Mouse (Mus musculus): ENCODE data around the gene Pdx1. TPM values are rescaled to one million over a fixed set of nuclear protein-coding genes. Genes with fewer than 3 reads are reported as not detected.

Gene Pdx1
- polyA plus RNA-seq, 1 experiment from 2014 or later: 0.25 TPM

DNA sequence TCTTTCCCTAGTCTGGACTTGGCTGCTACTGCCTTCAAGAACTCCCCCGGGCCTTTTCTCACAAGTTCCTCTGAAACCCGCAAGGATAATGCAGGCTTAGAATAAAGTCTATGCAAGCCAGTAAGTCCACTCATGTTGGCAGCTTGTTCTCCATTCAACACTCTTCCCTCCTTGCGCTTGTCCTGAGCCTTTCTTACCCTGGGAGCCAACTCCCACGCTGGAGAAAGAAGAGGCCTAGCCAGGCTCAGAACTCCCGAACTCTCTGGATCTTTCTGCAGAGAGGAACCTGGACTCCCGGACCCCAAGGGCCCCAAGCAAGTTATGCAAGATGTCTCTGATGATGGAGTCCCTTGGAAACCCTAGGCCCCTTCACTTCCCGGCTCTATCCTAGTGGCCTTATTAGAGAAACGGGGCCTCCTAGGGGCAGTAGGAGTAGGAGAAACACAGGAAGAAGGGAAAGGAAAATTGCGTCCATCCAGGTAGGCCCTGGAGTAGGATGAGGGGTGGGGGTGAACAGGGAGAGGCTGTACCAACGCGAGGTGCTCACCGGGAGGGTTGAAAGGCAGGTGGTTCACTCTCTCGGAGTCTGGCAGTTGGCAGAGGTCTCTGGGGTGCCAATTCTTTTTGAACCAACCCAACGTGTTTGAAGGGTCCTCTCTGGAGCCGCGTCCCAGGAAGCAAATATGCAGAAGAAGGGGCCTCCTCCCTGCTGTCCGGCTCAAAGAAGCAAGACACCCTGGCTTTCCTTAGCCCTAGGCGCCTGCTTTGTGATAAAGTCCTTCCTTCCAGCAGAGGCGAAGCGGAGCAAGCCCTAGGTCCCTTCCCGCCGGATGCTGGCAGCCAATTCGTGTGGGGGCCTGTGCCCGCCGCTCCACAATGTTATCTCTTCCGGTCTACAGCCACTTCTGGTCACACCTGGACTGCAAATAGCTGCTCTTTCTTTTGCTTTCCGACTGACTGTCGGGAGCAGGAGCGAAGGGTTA lies 1.2 kb downstream of the Pdx1 start:
- Histone ChIP-seq H3K27me3 (replicated peaks) (peaks cover 99% of the 10 kb centered on the region), H3K36me3 (no peaks in the 10 kb centered on the region), H3K9me3 (replicated peaks) (no peaks in the 10 kb centered on the region), H3K27ac (no peak overlapping the region), H3K4me2 (no peak overlapping the region), H3K4me1 (no peaks in the 10 kb centered on the region), H3K9ac (no peak overlapping the region), H3K4me3 (no peak overlapping the region)
- no peak for ATAC-seq
- WGBS (ENCODE audit: insufficient replicate concordance): 3% methylated on average over 29 of the region's 29 CpGs

DNA sequence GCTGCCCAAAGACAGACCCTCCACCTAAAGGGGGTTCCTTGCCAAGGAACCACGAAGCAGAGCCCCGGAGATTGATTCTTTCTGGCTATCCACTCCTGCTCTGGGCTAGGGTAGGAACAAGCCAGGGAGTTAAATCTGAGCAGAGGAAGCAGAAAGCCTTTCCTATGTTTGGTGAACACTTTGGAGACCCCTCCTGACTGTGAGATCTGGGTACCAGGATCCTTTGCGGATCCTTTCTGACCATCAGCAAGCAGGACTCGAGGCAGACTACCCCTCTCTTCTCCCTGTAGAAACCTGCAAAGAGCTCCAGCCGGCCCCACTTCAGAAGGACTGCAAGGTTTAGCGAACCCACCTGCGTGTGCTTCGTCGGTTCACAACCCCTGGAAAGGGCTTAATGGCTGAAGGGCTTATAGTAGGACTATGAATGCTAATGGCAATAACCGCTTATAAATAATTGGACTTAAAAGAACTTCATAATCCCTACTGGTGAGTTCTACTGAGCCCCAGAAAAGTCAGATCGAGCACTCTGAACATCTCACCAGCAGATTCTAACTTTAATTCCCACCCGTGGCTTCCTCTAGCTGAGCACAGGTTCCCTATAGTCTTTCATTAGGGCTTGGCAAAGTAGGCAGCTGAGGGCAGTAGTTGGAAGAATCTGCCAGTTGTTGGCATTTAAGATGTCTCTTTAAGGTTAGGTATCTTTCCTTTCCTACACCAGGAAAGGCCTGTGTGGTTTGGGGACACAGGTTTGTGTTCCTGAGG lies 2.5 kb downstream of the Pdx1 start:
- Histone ChIP-seq H3K27ac (no peak overlapping the region), H3K27me3 (replicated peaks) (peaks cover 99% of the 10 kb centered on the region), H3K4me3 (no peak overlapping the region), H3K4me1 (no peaks in the 10 kb centered on the region), H3K36me3 (no peaks in the 10 kb centered on the region), H3K4me2 (no peak overlapping the region), H3K9ac (no peak overlapping the region), H3K9me3 (replicated peaks) (no peaks in the 10 kb centered on the region)
- WGBS (ENCODE audit: insufficient replicate concordance): 9% methylated on average over 12 of the region's 12 CpGs
- ATAC-seq: no peak

DNA sequence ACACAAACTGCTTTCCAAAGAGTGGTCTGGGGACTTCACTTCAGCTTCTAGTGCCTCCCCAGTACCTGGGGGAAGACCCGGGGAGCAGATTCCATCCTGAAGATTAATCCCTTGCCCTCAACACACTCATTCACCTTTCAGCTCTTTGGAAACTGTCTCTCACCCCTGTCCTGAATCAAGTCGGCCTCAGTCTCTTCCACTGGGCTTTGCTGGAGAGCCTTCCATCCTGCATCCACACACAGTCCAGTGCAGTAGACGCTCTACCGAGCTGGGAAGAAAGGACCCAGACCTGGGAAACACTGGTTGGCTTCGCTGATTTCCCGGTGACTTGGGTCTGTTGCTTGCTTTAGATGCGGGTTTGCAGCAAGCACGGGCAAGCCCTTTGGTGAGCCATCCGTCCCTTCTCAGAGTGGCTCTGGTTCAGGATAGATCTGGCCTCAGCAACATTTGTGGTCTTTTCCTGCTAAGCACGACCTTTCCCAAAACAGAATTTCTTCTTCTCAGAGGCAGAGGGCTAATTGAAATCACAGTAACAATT lies 3.1 kb downstream of the Pdx1 start:
- 3% methylated on average over 10 of the region's 10 CpGs for WGBS (ENCODE audit: insufficient replicate concordance)
- no peak for ATAC-seq
- no peaks in the 10 kb centered on the region for H3K4me1 ChIP-seq
- H3K4me2 ChIP-seq: no peak overlapping the region
- no peak overlapping the region for H3K4me3 ChIP-seq
- peaks cover 99% of the 10 kb centered on the region for H3K27me3 ChIP-seq (replicated peaks)
- H3K9me3 ChIP-seq (replicated peaks): no peaks in the 10 kb centered on the region
- H3K36me3 ChIP-seq: no peaks in the 10 kb centered on the region
- H3K9ac ChIP-seq: no peak overlapping the region
- H3K27ac ChIP-seq: no peak overlapping the region

DNA sequence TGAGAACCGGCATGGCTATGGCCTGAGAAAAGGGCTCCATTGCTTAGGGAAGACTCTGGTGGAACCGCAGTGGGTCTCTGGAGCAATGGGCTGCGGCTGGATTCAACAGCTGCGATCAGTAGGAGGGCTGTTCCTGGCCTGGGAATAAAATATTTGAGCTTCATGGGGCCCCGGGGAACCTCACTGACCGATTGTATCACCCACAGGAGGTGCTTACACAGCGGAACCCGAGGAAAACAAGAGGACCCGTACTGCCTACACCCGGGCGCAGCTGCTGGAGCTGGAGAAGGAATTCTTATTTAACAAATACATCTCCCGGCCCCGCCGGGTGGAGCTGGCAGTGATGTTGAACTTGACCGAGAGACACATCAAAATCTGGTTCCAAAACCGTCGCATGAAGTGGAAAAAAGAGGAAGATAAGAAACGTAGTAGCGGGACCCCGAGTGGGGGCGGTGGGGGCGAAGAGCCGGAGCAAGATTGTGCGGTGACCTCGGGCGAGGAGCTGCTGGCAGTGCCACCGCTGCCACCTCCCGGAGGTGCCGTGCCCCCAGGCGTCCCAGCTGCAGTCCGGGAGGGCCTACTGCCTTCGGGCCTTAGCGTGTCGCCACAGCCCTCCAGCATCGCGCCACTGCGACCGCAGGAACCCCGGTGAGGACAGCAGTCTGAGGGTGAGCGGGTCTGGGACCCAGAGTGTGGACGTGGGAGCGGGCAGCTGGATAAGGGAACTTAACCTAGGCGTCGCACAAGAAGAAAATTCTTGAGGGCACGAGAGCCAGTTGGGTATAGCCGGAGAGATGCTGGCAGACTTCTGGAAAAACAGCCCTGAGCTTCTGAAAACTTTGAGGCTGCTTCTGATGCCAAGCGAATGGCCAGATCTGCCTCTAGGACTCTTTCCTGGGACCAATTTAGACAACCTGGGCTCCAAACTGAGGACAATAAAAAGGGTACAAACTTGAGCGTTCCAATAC lies 4.7 kb downstream of the Pdx1 start:
- Histone ChIP-seq H3K4me2 (no peak overlapping the region), H3K27ac (no peak overlapping the region), H3K27me3 (replicated peaks) (peaks cover 99% of the 10 kb centered on the region), H3K9me3 (replicated peaks) (no peaks in the 10 kb centered on the region), H3K9ac (no peak overlapping the region), H3K4me1 (no peaks in the 10 kb centered on the region), H3K4me3 (no peak overlapping the region), H3K36me3 (no peaks in the 10 kb centered on the region)
- 3% methylated on average over 48 of the region's 48 CpGs for WGBS (ENCODE audit: insufficient replicate concordance)
- ATAC-seq: no peak

DNA sequence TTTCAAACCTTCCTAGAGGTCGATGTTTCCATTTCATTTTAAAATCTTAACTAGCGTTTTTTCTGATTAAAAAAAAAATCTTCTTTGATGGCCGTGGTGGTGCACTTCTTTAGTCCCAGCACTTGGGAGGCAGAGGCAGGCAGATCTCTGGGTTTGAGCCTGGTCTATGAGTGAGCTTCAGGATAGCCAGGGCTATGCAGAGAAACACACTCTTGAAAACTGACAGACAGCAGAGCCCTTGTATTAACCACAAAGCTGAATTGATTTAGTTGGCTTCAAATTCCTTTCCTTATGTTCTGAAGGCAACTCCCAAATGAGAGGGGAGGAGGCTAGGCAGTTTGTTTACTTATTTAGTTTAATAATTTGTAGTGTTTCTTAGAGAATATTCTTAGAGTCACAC lies 6.0 kb downstream of the Pdx1 start:
- Histone ChIP-seq H3K4me1 (no peaks in the 10 kb centered on the region), H3K4me2 (no peak overlapping the region), H3K9ac (no peak overlapping the region), H3K27me3 (replicated peaks) (peaks cover 99% of the 10 kb centered on the region), H3K9me3 (replicated peaks) (no peaks in the 10 kb centered on the region), H3K27ac (no peak overlapping the region), H3K36me3 (no peaks in the 10 kb centered on the region), H3K4me3 (no peak overlapping the region)
- WGBS (ENCODE audit: insufficient replicate concordance): 11% methylated on average over 3 of the region's 3 CpGs
- ATAC-seq: no peak

DNA sequence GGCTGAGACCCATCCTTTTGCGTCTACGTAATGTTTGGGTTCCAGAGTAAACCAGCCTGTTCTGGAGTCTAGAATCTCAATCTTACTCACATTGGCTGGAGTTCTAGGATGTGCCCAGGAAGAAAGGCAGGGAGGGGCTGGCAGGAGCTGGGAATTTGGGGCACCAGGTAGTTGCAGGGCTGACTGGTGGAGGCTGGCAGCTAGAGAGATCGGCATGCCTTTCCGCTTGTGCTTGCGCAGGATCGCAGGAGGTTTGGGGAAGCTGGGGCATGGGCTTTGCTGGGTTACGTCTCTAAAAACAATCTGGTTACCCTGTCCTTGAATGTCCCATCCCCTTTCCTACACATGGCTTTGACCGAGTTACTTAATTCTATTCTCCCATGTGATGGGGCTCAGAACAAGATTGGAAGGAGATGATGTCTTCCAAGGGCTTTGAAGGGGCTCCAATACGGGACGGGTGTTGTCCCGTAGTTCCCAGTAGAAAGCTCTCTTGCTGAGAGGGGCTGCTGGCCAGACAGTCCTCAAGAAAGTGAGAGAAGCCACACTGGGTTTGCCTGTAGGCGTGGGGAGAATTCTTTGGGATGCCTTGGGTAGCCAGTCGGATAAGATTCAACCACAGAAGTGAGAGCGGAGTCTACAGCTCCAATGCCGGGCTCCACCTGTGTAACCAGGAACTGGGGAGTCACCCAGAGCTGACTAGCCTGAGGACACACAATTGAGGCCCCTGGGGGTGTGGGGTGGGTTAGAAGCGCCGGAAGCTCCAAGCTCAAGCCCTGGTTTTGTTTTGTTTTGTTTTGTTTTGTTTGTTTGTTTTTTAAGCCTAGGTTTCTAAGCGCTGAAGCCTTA lies 7.2 kb downstream of the Pdx1 start:
- H3K9me3 ChIP-seq (replicated peaks): no peaks in the 10 kb centered on the region
- H3K4me3 ChIP-seq: no peak overlapping the region
- no peak overlapping the region for H3K27ac ChIP-seq
- no peak overlapping the region for H3K9ac ChIP-seq
- no peaks in the 10 kb centered on the region for H3K4me1 ChIP-seq
- H3K36me3 ChIP-seq: no peaks in the 10 kb centered on the region
- peaks cover 98% of the 10 kb centered on the region for H3K27me3 ChIP-seq (replicated peaks)
- no peak overlapping the region for H3K4me2 ChIP-seq
- 5% methylated on average over 18 of the region's 18 CpGs for WGBS (ENCODE audit: insufficient replicate concordance)
- no peak for ATAC-seq

DNA sequence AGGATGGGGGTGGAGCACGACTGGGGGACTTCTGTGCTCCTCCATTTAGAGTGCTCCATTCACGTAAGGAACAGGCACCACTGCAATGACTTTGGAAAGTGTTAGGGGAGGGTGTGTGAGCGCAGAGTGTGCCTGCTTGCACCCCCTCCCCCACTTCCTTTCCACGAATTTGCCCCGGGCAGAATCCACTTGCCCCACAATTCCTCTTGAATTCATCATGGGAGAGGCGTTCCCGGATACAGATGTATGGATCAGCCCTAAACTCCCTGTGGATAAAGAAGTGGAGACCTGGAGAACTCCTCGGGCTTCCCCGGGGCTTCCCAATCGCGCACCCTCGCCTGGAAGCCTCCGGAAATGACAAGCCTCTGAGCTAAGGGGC lies 7.8 kb downstream of the Pdx1 start:
- 2% methylated on average over 13 of the region's 13 CpGs for WGBS (ENCODE audit: insufficient replicate concordance)
- H3K36me3 ChIP-seq: no peaks in the 10 kb centered on the region
- no peak overlapping the region for H3K27ac ChIP-seq
- no peak overlapping the region for H3K4me2 ChIP-seq
- no peak for ATAC-seq
- H3K4me3 ChIP-seq: no peak overlapping the region
- no peaks in the 10 kb centered on the region for H3K9me3 ChIP-seq (replicated peaks)
- H3K9ac ChIP-seq: no peak overlapping the region
- H3K27me3 ChIP-seq (replicated peaks): peaks cover 97% of the 10 kb centered on the region
- no peaks in the 10 kb centered on the region for H3K4me1 ChIP-seq

DNA sequence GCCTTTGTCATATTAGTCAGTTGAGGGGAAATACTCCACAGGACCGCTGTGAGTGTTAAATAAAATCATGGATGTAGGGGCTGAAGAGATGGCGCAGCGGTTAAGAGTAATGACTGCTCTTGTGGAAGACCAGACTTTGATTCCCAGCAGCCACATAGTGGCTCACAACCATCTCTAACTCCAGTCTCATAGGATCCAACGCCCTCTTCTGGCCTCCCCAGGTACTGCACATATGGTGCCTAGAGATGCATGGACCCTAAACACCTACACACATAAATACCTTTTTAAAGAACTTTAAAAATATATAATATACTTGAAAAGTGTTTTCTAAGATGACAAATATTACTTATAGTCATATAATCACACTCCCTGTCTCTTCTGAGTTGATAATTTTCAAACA lies 14.6 kb downstream of the Pdx1 start:
- no peak for ATAC-seq
- Histone ChIP-seq H3K4me3 (no peak overlapping the region), H3K4me2 (no peak overlapping the region), H3K36me3 (no peaks in the 10 kb centered on the region), H3K9ac (no peak overlapping the region), H3K4me1 (no peaks in the 10 kb centered on the region), H3K9me3 (replicated peaks) (no peaks in the 10 kb centered on the region), H3K27me3 (replicated peaks) (peaks cover 33% of the 10 kb centered on the region), H3K27ac (no peak overlapping the region)
- WGBS (ENCODE audit: insufficient replicate concordance): 70% methylated on average over 4 of the region's 4 CpGs

DNA sequence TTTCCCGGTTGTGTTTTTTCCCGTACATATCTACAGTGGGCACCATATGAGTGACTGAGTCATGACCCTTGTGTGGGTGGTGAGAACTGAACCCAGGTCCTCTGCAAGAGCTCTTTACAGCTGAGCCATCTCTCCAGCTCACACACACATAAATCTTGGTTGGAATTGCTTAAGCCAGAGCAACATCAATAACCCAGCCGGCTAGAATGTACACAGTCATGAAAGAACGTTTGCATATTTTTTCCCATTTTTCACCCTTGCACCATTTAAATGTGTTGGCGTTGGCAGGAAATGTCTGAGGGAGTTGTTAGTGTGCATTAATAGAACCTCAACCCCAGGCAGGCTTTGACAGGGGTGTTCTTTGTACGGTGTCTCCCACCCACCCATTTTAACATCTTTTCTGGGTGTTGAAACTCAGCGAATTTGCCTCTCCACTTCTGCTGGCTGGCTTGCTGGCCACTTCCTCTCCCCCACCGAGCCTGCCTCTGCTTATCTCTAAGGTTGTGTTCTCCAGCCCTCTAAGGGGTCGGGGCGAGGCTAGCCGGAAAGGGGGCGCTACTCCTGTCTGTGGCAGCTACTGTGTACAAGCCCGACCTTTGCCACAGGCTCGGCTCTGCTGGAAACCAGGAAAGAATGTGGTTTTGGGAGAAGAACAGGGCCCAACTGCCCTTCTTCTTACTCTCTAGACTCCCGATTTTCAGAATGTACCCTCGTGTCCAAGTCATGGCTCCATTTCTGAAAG lies 22.2 kb downstream of the Pdx1 start:
- 10% methylated on average over 16 of the region's 16 CpGs for WGBS (ENCODE audit: insufficient replicate concordance)
- H3K9ac ChIP-seq: no peak overlapping the region
- H3K27ac ChIP-seq: no peak overlapping the region
- no peaks in the 10 kb centered on the region for H3K36me3 ChIP-seq
- H3K4me1 ChIP-seq: peaks cover 20% of the 10 kb centered on the region
- no peak overlapping the region for H3K4me3 ChIP-seq
- peaks cover 46% of the 10 kb centered on the region for H3K27me3 ChIP-seq (replicated peaks)
- ATAC-seq: no peak
- peak overlapping the region; percentile 34 for H3K4me2 ChIP-seq
- no peaks in the 10 kb centered on the region for H3K9me3 ChIP-seq (replicated peaks)

DNA sequence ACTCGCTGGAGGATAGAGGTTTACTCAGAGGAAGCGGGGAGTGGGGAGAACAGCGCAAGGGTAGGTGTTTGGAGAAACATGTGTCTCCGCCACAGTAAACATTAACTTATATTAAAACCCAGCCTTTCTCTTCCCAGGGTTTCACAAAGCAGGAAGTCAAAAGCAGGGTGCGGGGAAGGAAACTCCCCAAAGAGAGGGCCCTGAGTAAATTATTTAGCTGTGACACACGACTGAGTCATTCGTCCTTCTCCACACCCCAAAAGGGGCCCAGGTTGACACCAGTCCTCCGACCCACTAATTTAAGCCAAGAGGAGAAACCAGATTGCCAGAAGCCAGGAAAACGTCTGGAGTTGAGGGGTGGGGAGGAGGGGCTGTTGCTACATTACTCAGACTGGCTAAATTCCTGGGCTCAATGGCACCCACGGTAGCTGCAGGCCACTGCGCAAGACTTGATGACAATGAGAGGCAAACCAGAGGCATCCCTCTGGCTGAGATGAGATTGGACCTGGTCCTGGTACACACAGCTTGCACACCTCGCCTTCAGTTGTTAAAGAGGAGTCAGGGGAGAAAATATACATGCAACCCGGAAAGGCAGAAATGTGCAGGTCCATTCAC lies 22.9 kb downstream of the Pdx1 start:
- Histone ChIP-seq H3K9me3 (replicated peaks) (no peaks in the 10 kb centered on the region), H3K4me1 (peaks cover 20% of the 10 kb centered on the region), H3K27ac (no peak overlapping the region), H3K9ac (no peak overlapping the region), H3K4me2 (peak overlapping the region; percentile 34), H3K36me3 (no peaks in the 10 kb centered on the region), H3K4me3 (no peak overlapping the region), H3K27me3 (replicated peaks) (peaks cover 53% of the 10 kb centered on the region)
- 22% methylated on average over 13 of the region's 13 CpGs for WGBS (ENCODE audit: insufficient replicate concordance)
- ATAC-seq: no peak

Measured in liver, embryonic 12.5 days (tissue).